Mouse (Mus musculus) ES-E14 (cell line): ENCODE measurements around the gene Invs. TPM values are rescaled to one million over a fixed set of nuclear protein-coding genes. Genes with fewer than 3 reads are reported as not detected.
A peak's percentile ranks its signal among the peaks of the same experiment; 100 is the strongest.

ENCODE experiments used
- DNase-seq: peaks from one replicate; pipeline ENCODE4 v3.0.0-alpha.2; 2013; ENCODE audit warnings: low read depth, low spot score
- H3K27ac ChIP-seq: 2 replicates; pipeline ENCODE4 v1.5.1; 2012; ENCODE audit warnings: low read depth, mild to moderate bottlenecking, low read length, moderate library complexity, mixed read lengths; ENCODE audit not compliant: poor library complexity, insufficient read depth, severe bottlenecking
- H3K36me3 ChIP-seq: 2 replicates; pipeline ENCODE4 v1.6.1; 2012; ENCODE audit warnings: mild to moderate bottlenecking, low read length, moderate library complexity, mixed read lengths; ENCODE audit not compliant: control insufficient read depth, poor library complexity, insufficient read depth, severe bottlenecking
- H3K4me1 ChIP-seq, 2 experiments: fragments of 150-350 bp in 1 of 2; sonication (generic) in 1 of 2; 2 replicates each; pipeline ENCODE4 v1.6.1; 2012; ENCODE audit warnings: low read length in 2 of 2, mild to moderate bottlenecking in 1 of 2, mixed read lengths in 1 of 2; ENCODE audit not compliant: control insufficient read depth in 2 of 2, insufficient read depth in 2 of 2, poor library complexity in 1 of 2
- H3K4me3 ChIP-seq, 2 experiments: fragments of 150-350 bp in 1 of 2; sonication (generic) in 1 of 2; 2 replicates each; pipeline ENCODE4 v1.5.1; 2012; ENCODE audit warnings: low read length in 2 of 2, low read depth in 1 of 2, mild to moderate bottlenecking in 1 of 2, mixed read lengths in 1 of 2; ENCODE audit not compliant: insufficient read depth in 1 of 2, poor library complexity in 1 of 2, severe bottlenecking in 1 of 2
- H3K9ac ChIP-seq: 2 replicates; pipeline ENCODE4 v1.6.1; 2012; ENCODE audit warnings: low read depth, mild to moderate bottlenecking, low read length, mixed read lengths; ENCODE audit not compliant: poor library complexity, insufficient read depth, severe bottlenecking
- H3K9me3 ChIP-seq: fragments of 150-350 bp; sonication (generic); 2 replicates; pipeline ENCODE4 v1.6.1; 2012; ENCODE audit warnings: low read depth, mild to moderate bottlenecking, low read length; ENCODE audit not compliant: control insufficient read depth, insufficient read depth
- CHD2 ChIP-seq: IDR thresholded peaks from 2 replicates; pipeline ENCODE4 v1.6.1; 2014; ENCODE audit warnings: mild to moderate bottlenecking, low read depth, low read length, inconsistent platforms
- HCFC1 ChIP-seq: IDR thresholded peaks from 2 replicates; pipeline ENCODE4 v1.6.1; 2012; ENCODE audit warnings: low read length, inconsistent platforms, borderline replicate concordance; ENCODE audit not compliant: insufficient read depth
- MAFK ChIP-seq: IDR thresholded peaks from 2 replicates; pipeline ENCODE4 v1.6.1; 2014; ENCODE audit warnings: mild to moderate bottlenecking, low read depth, low read length, inconsistent platforms; ENCODE audit not compliant: insufficient read depth
- ZC3H11A ChIP-seq: IDR thresholded peaks from 2 replicates; pipeline ENCODE4 v1.6.1; 2012; ENCODE audit warnings: low read depth, mild to moderate bottlenecking, inconsistent platforms, low read length, borderline replicate concordance
- ZNF384 ChIP-seq: IDR thresholded peaks from 2 replicates; pipeline ENCODE4 v1.6.1; 2012; ENCODE audit warnings: low read depth, low read length, inconsistent platforms
- in situ Hi-C, 2 experiments: fragments of 600-800 bp; cut with MboI; formaldehyde crosslinking; loops; one replicate each; pipeline ENCODE4 v1.15.1; 2025; ENCODE audit warnings: low sequenced_read_pairs in 2 of 2, inconsistent platforms in 1 of 2; ENCODE audit not compliant: unreplicated experiment in 2 of 2
- total RNA-seq: library from RNA; depleted of rRNA; stranded (reverse); fragments of 300-350 nt; gene quantifications from 2 replicates; pipeline ENCODE4 v1.2.3, GENCODE M21; 2012; rRNA removed

Gene Invs
- total RNA-seq, 1 experiment: 3.6 TPM

DNA sequence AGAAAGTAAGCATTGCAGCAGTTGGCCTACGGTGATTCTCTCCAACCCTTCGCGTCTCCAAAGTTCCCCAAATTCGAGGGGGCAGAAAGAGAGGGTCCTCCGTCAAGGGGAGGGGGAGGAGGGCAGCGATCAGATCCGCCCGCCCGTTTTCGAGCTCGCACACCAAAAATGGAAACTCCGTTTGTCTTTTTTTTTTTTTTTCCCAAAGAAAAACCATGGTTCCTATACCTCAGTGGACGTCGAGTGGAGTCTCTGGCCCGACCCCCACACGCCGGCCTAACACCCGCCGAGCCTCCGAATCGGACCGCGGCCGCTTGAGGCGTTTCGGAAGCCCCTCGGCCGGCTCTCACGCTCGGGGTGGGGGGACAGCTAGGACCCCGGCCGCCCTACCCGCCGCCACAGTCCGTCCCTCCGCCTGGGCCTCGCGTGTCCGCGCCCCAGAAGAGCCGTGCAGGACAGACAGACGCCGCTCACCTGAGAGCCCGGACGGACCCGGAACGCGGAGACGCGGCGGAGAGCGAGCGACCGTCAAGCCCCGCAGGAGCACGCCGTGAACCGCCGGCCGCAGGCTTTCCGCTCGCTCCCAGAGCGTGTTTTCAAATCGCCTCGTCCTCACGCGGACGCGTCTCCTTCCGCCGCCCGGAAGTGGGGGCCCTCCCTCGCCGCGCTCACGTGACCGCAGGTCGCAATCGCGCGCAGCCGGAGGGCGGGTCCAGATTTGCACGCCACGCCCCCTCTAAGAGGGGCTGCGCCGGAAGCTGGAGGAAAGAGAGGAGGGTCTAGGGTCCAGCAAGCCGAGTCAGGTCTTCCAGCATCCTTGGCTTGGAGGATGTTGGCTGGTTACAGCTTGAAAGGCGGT is 193.5 kb downstream of the Invs start, which contains the start of gene Tex10:
TSS of gene Tex10 (minus strand) at position 668 of the 859 bp plus-strand sequence.
- Histone ChIP-seq H3K36me3 (no peaks in the 10 kb centered on the region; the same call in 1 of the 2 replicates), H3K4me1 (peaks cover 2 to 3% of the 10 kb centered on the region in 2 experiments; a peak in 3 of 4 replicates), H3K9ac (peak within 1 kb of the TSS; percentile 97), H3K9me3 (no peaks in the 10 kb centered on the region), H3K4me3 (peak within 1 kb of the TSS; percentile 90 to 96), H3K27ac (peak within 1 kb of the TSS; percentile 78)
- peak; percentile 37; the same call in 1 of the 2 replicates for TF ChIP-seq MAFK
- TF ChIP-seq HCFC1: no peak
- DNase-seq: peak; percentile 90
- in situ Hi-C loops: loop anchor here (25.0 kb wide), 2 partner anchors 89 to 1164 kb away; partner anchors contain the start of gene Rnf20 (in 1 of the 2)

DNA sequence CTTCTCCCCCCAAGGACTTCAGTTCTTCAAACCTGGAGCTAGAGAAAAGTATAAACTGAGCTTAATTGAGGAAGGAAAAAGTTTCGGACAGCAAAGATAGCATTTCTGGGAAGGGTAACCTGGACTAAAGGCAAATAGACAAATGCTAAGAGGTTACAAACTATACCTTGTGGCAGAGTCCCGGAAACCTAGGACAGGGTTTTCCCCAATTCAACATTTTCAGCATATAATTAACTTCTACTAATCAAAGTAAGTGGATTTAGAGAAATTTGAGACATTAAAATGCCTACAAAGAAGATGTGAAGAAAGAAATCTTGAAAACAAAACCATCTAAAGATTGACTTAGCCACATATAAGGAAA is 194.1 kb downstream of the Invs start:
- in situ Hi-C loops: loop anchor here (25.0 kb wide), 2 partner anchors 89 to 1164 kb away; partner anchors contain the start of gene Rnf20 (in 1 of the 2)
- H3K36me3 ChIP-seq: no peaks in the 10 kb centered on the region; the same call in 1 of the 2 replicates
- TF ChIP-seq ZNF384 (no peak), MAFK (no peak), ZC3H11A (no peak), HCFC1 (no peak), CHD2 (no peak)
- peaks cover 2 to 3% of the 10 kb centered on the region in 2 experiments; a peak in 3 of 4 replicates for H3K4me1 ChIP-seq
- H3K9ac ChIP-seq: no peak overlapping the region; the same call in 1 of the 2 replicates
- DNase-seq: no peak
- H3K4me3 ChIP-seq: peak overlapping the region in 1 of 2 experiments; percentile 90; a peak in 2 of 4 replicates
- no peaks in the 10 kb centered on the region for H3K9me3 ChIP-seq
- H3K27ac ChIP-seq: no peak overlapping the region

DNA sequence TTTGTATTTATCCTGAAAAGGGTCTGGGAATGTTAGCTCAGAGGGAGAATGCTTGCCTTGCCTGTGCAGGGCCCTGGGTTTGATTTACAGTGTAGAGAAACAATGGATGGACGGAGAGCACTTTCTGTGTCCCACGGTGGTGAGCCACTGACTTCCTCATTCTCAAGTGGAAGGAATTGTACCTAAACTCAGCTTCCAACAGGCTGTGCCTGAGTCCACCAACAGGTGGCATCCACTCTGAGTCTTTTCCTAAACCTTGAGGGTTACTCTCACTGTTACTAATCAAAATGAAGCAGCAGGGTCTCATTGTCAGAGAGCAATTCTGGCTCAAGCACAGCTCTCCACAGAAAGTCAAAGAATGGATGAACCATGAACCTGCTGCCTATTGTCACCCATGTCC is 201.7 kb downstream of the Invs start:
- Histone ChIP-seq H3K9ac (peak overlapping the region; percentile 63), H3K36me3 (no peaks in the 10 kb centered on the region), H3K4me3 (no peak overlapping the region), H3K4me1 (no peaks in the 10 kb centered on the region), H3K9me3 (no peaks in the 10 kb centered on the region), H3K27ac (no peak overlapping the region)
- peak; percentile 60 for DNase-seq
- TF ChIP-seq MAFK (no peak), ZC3H11A (peak; percentile 31; the same call in 1 of the 2 replicates), CHD2 (no peak), HCFC1 (no peak), ZNF384 (no peak)
- in situ Hi-C loops: no loop called here

Other genes starting within 250 kb of the Invs start
- 0.09 TPM in 1 of 2 replicates, not detected in the other for gene Nr4a3, start 234.6 kb upstream of the Invs start, total RNA-seq
- 3.7 and 3.9 TPM in 2 replicates for gene Stx17, start 154.8 kb upstream of the Invs start, total RNA-seq
- 39.7 and 47.5 TPM in 2 replicates for gene Erp44, start 202 bp upstream of the Invs start, total RNA-seq
- gene Tex10, start 193.7 kb downstream of the Invs start, total RNA-seq: 83.8 and 94.1 TPM in 2 replicates